Mouse (Mus musculus) liver, embryonic 14.5 days (tissue): Measurements from ENCODE around the gene Snx20.

Experiments
- CTCF ChIP-seq: IDR thresholded peaks from 2 replicates; pipeline ENCODE4 v1.5.1; 2016; ENCODE audit warnings: antibody characterized with exemption, low read depth, control low read depth
- EP300 ChIP-seq: IDR thresholded peaks from 2 replicates; pipeline ENCODE4 v1.6.1; 2016; ENCODE audit warnings: antibody characterized with exemption, low read depth

DNA sequence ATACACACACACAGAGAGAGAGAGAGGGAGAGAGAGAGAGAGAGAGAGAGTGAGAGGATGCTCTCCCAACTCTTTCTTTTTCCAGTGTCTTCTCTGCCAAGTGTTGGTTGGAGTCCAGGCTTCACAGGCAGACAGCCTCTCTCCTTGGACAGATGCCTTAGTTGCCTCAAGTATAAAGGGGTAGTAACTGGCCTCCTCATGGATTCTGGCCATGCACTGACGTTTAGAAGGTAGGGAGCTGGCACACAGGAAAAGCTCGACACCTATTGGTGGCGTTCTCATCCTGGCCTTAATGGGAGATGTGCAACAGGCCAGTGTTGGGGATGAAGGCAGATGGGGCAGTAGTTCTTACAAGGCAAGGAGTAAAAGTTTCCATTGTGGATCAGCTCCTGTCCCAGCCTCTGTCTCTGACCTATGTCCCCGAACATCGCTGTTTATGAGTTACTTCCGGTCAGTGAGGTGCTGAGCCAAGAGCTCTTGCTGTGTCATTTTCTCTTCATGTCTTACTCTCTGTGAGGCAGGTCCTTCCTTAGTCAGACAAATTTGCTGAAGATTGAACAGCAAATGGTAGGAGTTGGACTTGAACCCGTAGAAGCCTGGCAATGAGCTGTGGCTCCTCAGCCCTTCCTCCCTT, 47.8 kb upstream of the Snx20 start:
- TF ChIP-seq CTCF, result no peak
- no peak for TF ChIP-seq EP300
